17 mouse cellular contexts compared by ENCODE assay signal in genomic region chr19:54605346-54605745, GRCm38 (mm10).
DNase-seq lines count a peak whose midpoint lies in the region; TF ChIP-seq lines count a peak whose summit lies in the region.
"Had no signal": no experiment of that assay in that cellular context is flagged by ENCODE, and none has a peak within 500 bp of the region (broad histone marks: within the 10 kb centered on the region; RNA-seq: fewer than 3 reads in every experiment).

No protein-coding gene starts in this region.

- TF ChIP-seq CTCF in brain, embryonic 14.5 days (IDR thresholded peaks at IDR 0.05; ENCODE audit: borderline replicate concordance, extremely low read depth, insufficient read depth, insufficient read length) = no peak

- DNase-seq in embryo, embryonic 10.5 days (ENCODE audit: low spot score) = peak; percentile 8
- no peak for DNase-seq in embryo, embryonic 9.5 days (ENCODE audit: extremely low spot score)
- DNase-seq in ES-CJ7 (ENCODE audit: low read depth, low spot score) (peak; percentile 34), R1 (ENCODE audit: low read depth, low spot score) (peak; percentile 72)
- DNase-seq in brain, embryonic 14.5 days (ENCODE audit: low read depth) = peak; percentile 13
- DNase-seq in layer of hippocampus, postnatal 25 days (ENCODE audit: extremely low spot score in 1 of 2, low spot score in 1 of 2) = no peak
- no peak for DNase-seq in layer of hippocampus, postnatal 14 days (ENCODE audit: low spot score in 2 of 2)
- DNase-seq: adrenal gland, adult 8-10 months; adrenal gland, postnatal 14 days; adrenal gland, postnatal 36 days; B cell, adult 2 months; cerebellum, adult 11 months; cerebellum, adult 18-20 months; cerebellum, adult 8-10 months; cerebellum, adult 9-11 months; cerebellum, postnatal 14 days; cerebellum, postnatal 36 days had no signal

- TF ChIP-seq POLR2A in brain, embryonic 14.5 days (IDR thresholded peaks at IDR 0.05; ENCODE audit: borderline replicate concordance, extremely low read depth, insufficient read depth, insufficient read length, poor library complexity, severe bottlenecking) = no peak

Comparison
In these comparisons a context has a peak if more than half of its experiments do, and no peak if none do; other contexts are left out.
1. DNase-seq: peak in embryo, embryonic 10.5 days (single experiment), ES-CJ7 (single experiment), R1 (single experiment) and brain, embryonic 14.5 days (single experiment); none in embryo, embryonic 9.5 days (single experiment), layer of hippocampus, postnatal 25 days (0 of 2) and layer of hippocampus, postnatal 14 days (0 of 2).